Mouse (Mus musculus) heart, adult 8-10 months (tissue): ENCODE measurements around the gene Tmigd1. TPM values are rescaled to one million over a fixed set of nuclear protein-coding genes. Genes with fewer than 3 reads are reported as not detected.

ENCODE experiments used
- total RNA-seq, 4 experiments: library from RNA; stranded (reverse); gene quantifications; 2 replicates each; pipeline ENCODE4 v1.2.4; 2022

The Tmigd1 gene
- total RNA-seq, 4 experiments from 2014 or later, result 0.38 to 0.53 TPM; not detected in 2

Other genes starting within 250 kb of the Tmigd1 start
- gene Bhlha9, start 229.7 kb upstream of the Tmigd1 start, total RNA-seq, result not detected
- 1 to 10 TPM; 2.6 to 3.6 (median 3.1) TPM for gene Trarg1, start 222.4 kb upstream of the Tmigd1 start, total RNA-seq
- gene Gosr1, start 138.6 kb upstream of the Tmigd1 start, total RNA-seq, result 10 to 100 TPM; 23.6 to 32.6 (median 27.9) TPM
- gene Cpd, start 55.1 kb upstream of the Tmigd1 start, total RNA-seq, result 10 to 100 TPM; 32.8 to 38.8 (median 37.0) TPM
- 10 to 100 TPM; 27.6 to 31.0 (median 28.0) TPM for gene Blmh, start 22.6 kb downstream of the Tmigd1 start, total RNA-seq
- under 1 TPM; 0.57 to 0.75 (median 0.59) TPM for gene Slc6a4, start 96.4 kb downstream of the Tmigd1 start, total RNA-seq
- gene Nsrp1, start 176.3 kb downstream of the Tmigd1 start, total RNA-seq, result 10 to 100 TPM in 2 of 4 experiments, 1 to 10 TPM in 2; 8.7 to 11.1 (median 9.9) TPM